Mouse (Mus musculus) limb, embryonic 10.5 days (tissue): ENCODE measurements around the gene Fam228a. TPM values are rescaled to one million over a fixed set of nuclear protein-coding genes. Genes with fewer than 3 reads are reported as not detected.

Experiments
- DNase-seq: peaks from one replicate; pipeline ENCODE4 v3.0.0-alpha.2; 2017; ENCODE audit warnings: low spot score
- H3K27ac ChIP-seq: fragments of 300-500 bp; sonication (generic); 2 replicates; pipeline ENCODE4 v1.5.1; 2016; ENCODE audit warnings: mild to moderate bottlenecking
- H3K27me3 ChIP-seq: fragments of 300-500 bp; sonication (generic); 2 replicates; pipeline ENCODE4 v1.6.1; 2016; ENCODE audit warnings: low read depth, mild to moderate bottlenecking; ENCODE audit not compliant: poor library complexity, severe bottlenecking
- H3K36me3 ChIP-seq: fragments of 300-500 bp; sonication (generic); 2 replicates; pipeline ENCODE4 v1.6.1; 2016; ENCODE audit warnings: mild to moderate bottlenecking, moderate library complexity
- H3K4me1 ChIP-seq: fragments of 300-500 bp; sonication (generic); 2 replicates; pipeline ENCODE4 v1.6.1; 2016
- H3K4me3 ChIP-seq: fragments of 300-500 bp; sonication (generic); 2 replicates; pipeline ENCODE4 v1.5.1; 2016; ENCODE audit warnings: mild to moderate bottlenecking, moderate library complexity
- H3K9me3 ChIP-seq: fragments of 300-500 bp; sonication (generic); replicated peaks from 2 replicates; pipeline ENCODE4 v1.6.1; 2016; ENCODE audit warnings: mild to moderate bottlenecking
- WGBS: fragments of 180-500 bp; shearing (Covaris S2); methylation state at CpG from one replicate; pipeline ENCODE4 v1.1.7; 2016; 5-methylcytosine and 5-hydroxymethylcytosine counted together
- polyA plus RNA-seq: library from polyadenylated mRNA; unstranded; fragments of >200 nt; fragmentation: Nextera tagmentation; extraction: Ambion mirVana; gene quantifications from 2 replicates; pipeline ENCODE4 v1.2.1, GENCODE M21; 2016

Fam228a gene
- polyA plus RNA-seq, 1 experiment from 2014 or later, result 0.13 TPM

- DNase-seq, result no peak
- H3K27me3 ChIP-seq, result no peaks in the 10 kb centered on the region
- H3K27ac ChIP-seq, result no peak overlapping the region
- WGBS, result 94% methylated on average over 1 of the region's 1 CpGs
- H3K4me1 ChIP-seq, result no peaks in the 10 kb centered on the region
- no peak overlapping the region for H3K4me3 ChIP-seq
- H3K36me3 ChIP-seq, result peaks cover 31% of the 10 kb centered on the region
- H3K9me3 ChIP-seq, result no peaks in the 10 kb centered on the region
These were observed 61.9 kb downstream of the Fam228a start for GRCm38 (mm10) chr12:4676336-4676735.

- H3K27me3 ChIP-seq, result no peaks in the 10 kb centered on the region
- H3K4me3 ChIP-seq, result no peak overlapping the region
- no peak overlapping the region for H3K27ac ChIP-seq
- H3K4me1 ChIP-seq, result no peaks in the 10 kb centered on the region
- H3K36me3 ChIP-seq, result peaks cover 19% of the 10 kb centered on the region
- DNase-seq, result no peak
- no peaks in the 10 kb centered on the region for H3K9me3 ChIP-seq
- WGBS, result 95% methylated on average over 5 of the region's 5 CpGs
These were observed 72.6 kb downstream of the Fam228a start for GRCm38 (mm10) chr12:4665675-4666037.

- DNase-seq, result no peak
- 82% methylated on average over 7 of the region's 7 CpGs for WGBS
- H3K27me3 ChIP-seq, result no peaks in the 10 kb centered on the region
- no peak overlapping the region for H3K27ac ChIP-seq
- H3K4me1 ChIP-seq, result no peaks in the 10 kb centered on the region
- H3K9me3 ChIP-seq, result no peaks in the 10 kb centered on the region
- peaks cover 19% of the 10 kb centered on the region for H3K36me3 ChIP-seq
- H3K4me3 ChIP-seq, result no peak overlapping the region
These were observed 73.1 kb downstream of the Fam228a start for GRCm38 (mm10) chr12:4664929-4665674.

Other genes with a start within 250 kb of the Fam228a start
- 17.4 and 20.0 TPM in 2 replicates for gene Itsn2, start 145.8 kb downstream of the Fam228a start, polyA plus RNA-seq
- not detected in 2 replicates for gene Gm3625, start 145.5 kb downstream of the Fam228a start, polyA plus RNA-seq
- 1.0 and 1.9 TPM in 2 replicates for gene Pfn4, start 30.6 kb upstream of the Fam228a start, polyA plus RNA-seq
- gene Fam228b, start 30.8 kb upstream of the Fam228a start, polyA plus RNA-seq, result 1.2 and 1.4 TPM in 2 replicates
- 278 and 297 TPM in 2 replicates for gene Sf3b6, start 79.1 kb upstream of the Fam228a start, polyA plus RNA-seq
- gene Fkbp1b, start 103.2 kb upstream of the Fam228a start, polyA plus RNA-seq, result 5.6 and 7.9 TPM in 2 replicates
- 23.9 and 26.9 TPM in 2 replicates for gene Wdcp, start 104.9 kb upstream of the Fam228a start, polyA plus RNA-seq
- gene Mfsd2b, start 135.9 kb upstream of the Fam228a start, polyA plus RNA-seq, result 4.4 and 4.5 TPM in 2 replicates
- 20.2 and 23.7 TPM in 2 replicates for gene Ubxn2a, start 169.3 kb upstream of the Fam228a start, polyA plus RNA-seq
- 11.1 and 13.5 TPM in 2 replicates for gene Atad2b, start 178.9 kb upstream of the Fam228a start, polyA plus RNA-seq